Mouse (Mus musculus): ENCODE measurements around the gene Atp2c1. TPM values are rescaled to one million over a fixed set of nuclear protein-coding genes. Genes with fewer than 3 reads are reported as not detected.

The Atp2c1 gene
- polyA plus RNA-seq (2015; fragmentation: Nextera tagmentation; extraction: Ambion mirVana), result 45.0 and 50.5 TPM in 2 replicates

DNA sequence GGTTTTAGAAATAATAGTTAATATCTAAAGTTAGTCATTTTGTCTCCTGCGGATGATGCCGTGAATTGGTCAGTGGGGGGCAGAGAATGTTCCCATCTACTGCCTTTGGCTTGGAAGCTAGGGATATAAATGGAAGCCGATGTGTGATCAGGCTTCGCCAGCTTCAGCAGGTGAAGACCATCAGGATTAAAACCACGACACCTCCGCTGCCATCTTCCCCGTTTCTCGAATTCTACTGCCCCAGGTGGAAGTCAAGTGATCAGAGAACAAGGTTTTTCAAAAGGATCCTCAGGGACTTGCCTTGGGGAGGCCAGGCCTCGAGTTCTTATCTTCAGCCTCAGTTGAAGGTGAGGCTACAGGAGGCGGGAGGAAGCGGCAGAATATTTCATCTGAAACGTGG lies at the start of gene Atp2c1:
Gene Atp2c1, minus strand, starts transcription at position 101 of the 400 bp plus-strand sequence.

DNA sequence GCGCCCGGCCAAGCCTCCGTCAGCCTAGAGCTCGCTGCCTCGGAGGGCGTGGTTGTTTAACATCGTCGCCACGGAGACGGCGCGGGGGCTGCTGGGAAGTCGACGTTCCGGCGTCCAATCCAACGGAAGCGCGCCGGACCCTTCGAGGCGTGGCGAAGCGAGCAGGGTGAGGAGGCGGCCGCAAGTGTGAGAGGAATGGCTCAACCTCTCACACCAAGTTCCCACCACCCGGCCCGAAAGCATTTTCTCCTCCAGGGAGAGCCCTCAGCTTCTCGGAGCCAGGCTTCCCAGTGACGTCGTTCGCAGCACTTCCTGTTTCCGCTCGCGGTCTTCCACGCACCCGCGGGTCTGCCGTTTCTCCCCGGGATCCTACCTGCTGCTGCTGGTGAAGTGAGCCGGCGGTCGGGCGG lies 131.9 kb downstream of the Atp2c1 start, which contains the start of the genes Aste1 and Nek11:
Gene Aste1, plus strand, starts transcription at position 175 of the 410 bp plus-strand sequence.
Gene Nek11, minus strand, starts transcription at position 307 of the 410 bp plus-strand sequence.

Other genes starting within 250 kb of the Atp2c1 start
- gene Aste1, start 131.9 kb downstream of the Atp2c1 start, polyA plus RNA-seq (2015; fragmentation: Nextera tagmentation; extraction: Ambion mirVana), result 6.5 and 7.5 TPM in 2 replicates
- 0.12 and 0.23 TPM in 2 replicates for gene Nek11, start 131.8 kb downstream of the Atp2c1 start, polyA plus RNA-seq (2015; fragmentation: Nextera tagmentation; extraction: Ambion mirVana)
- 10.1 and 10.8 TPM in 2 replicates for gene Pik3r4, start 115.7 kb upstream of the Atp2c1 start, polyA plus RNA-seq (2015; fragmentation: Nextera tagmentation; extraction: Ambion mirVana)